Mouse (Mus musculus) kidney, postnatal 0 days (tissue): Measurements from ENCODE around the gene Htr6. TPM values are rescaled to one million over a fixed set of nuclear protein-coding genes. Genes with fewer than 3 reads are reported as not detected.

Source experiments
- ATAC-seq: fragments of 200-750 bp; cut with Nextera tagmentation; replicated peaks from 2 replicates; pipeline ENCODE4 v1.8.0; 2017; ENCODE audit warnings: low read depth, moderate number of reproducible peaks, moderate TSS enrichment, moderate library complexity; ENCODE audit not compliant: low FRiP score
- DNase-seq: peaks from one replicate; pipeline ENCODE4 v3.0.0-alpha.2; 2016; ENCODE audit warnings: low spot score
- H3K27ac ChIP-seq: fragments of 300-500 bp; sonication (generic); 2 replicates; pipeline ENCODE4 v1.5.1; 2014; ENCODE audit warnings: mild to moderate bottlenecking
- H3K27me3 ChIP-seq: fragments of 300-500 bp; sonication (generic); 2 replicates; pipeline ENCODE4 v1.6.1; 2014; ENCODE audit warnings: low read length, mixed read lengths; ENCODE audit not compliant: insufficient read depth
- H3K36me3 ChIP-seq: fragments of 300-500 bp; sonication (generic); 2 replicates; pipeline ENCODE4 v1.6.1; 2014; ENCODE audit warnings: low read length, mixed read lengths; ENCODE audit not compliant: insufficient read depth
- H3K4me1 ChIP-seq: fragments of 300-500 bp; sonication (generic); replicated peaks from 2 replicates; pipeline ENCODE4 v1.6.1; 2014; ENCODE audit warnings: antibody characterized with exemption, low read length, mixed read lengths; ENCODE audit not compliant: insufficient read depth
- H3K4me2 ChIP-seq: fragments of 300-500 bp; sonication (generic); 2 replicates; pipeline ENCODE4 v1.6.1; 2014; ENCODE audit warnings: mild to moderate bottlenecking, low read length, moderate library complexity, mixed read lengths
- H3K4me3 ChIP-seq: fragments of 300-500 bp; sonication (generic); replicated peaks from 2 replicates; pipeline ENCODE4 v1.5.1; 2014; ENCODE audit warnings: low read depth, low read length
- H3K9ac ChIP-seq: fragments of 300-500 bp; sonication (generic); 2 replicates; pipeline ENCODE4 v1.6.1; 2014; ENCODE audit warnings: low read depth, low read length
- H3K9me3 ChIP-seq: fragments of 300-500 bp; sonication (generic); replicated peaks from 2 replicates; pipeline ENCODE4 v1.6.1; 2016; ENCODE audit warnings: low read length, inconsistent platforms, mixed read lengths
- CTCF ChIP-seq: IDR thresholded peaks from 2 replicates; pipeline ENCODE4 v1.5.1; 2016; ENCODE audit warnings: antibody characterized with exemption, low read depth, mild to moderate bottlenecking, moderate library complexity
- WGBS: fragments of 180-500 bp; shearing (Covaris S2); extraction: QIAGEN DNeasy Blood & Tissue Kit; methylation state at CpG from one replicate; pipeline ENCODE4 v1.1.7; 2014; 5-methylcytosine and 5-hydroxymethylcytosine counted together
- polyA plus RNA-seq: library from polyadenylated mRNA; unstranded; fragments of >200 nt; fragmentation: Nextera tagmentation; extraction: Ambion mirVana; gene quantifications from 2 replicates; pipeline ENCODE4 v1.2.1, GENCODE M21; 2015

Gene Htr6
- polyA plus RNA-seq, 1 experiment from 2014 or later: 0.12 TPM

DNA sequence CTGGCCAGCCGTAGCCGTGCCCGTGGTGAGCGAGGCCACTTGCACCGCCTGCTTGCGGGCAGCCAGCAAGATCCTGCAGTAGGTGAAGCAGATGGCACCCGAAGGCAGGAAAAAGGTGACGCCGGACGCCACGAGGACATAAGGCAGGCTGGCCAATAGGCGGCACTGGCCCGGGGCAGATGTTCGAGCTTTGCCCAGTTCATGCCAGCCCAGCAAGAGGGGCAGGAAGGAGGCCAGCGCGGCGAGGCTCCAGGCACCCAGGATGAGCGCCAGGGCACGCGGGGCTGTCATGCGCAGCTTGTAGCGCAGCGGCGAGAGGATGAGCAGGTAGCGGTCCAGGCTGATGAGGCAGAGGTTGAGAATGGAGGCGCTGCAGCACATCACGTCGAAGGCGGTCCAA, 1.3 kb downstream of the Htr6 start:
- Histone ChIP-seq H3K4me1 (peaks cover 5% of the 10 kb centered on the region; the same call in 1 of the 2 replicates), H3K27me3 (peaks cover 34% of the 10 kb centered on the region), H3K4me3 (0 out of 2 replicates have a peak overlapping the region, but pooled peaks have one; percentile 42), H3K9ac (no peak overlapping the region), H3K9me3 (no peaks in the 10 kb centered on the region), H3K27ac (no peak overlapping the region), H3K4me2 (peak overlapping the region; percentile 96; the same call in 1 of the 2 replicates), H3K36me3 (no peaks in the 10 kb centered on the region)
- no peak for ATAC-seq
- DNase-seq: no peak
- TF ChIP-seq CTCF: no peak
- 25% methylated on average over 29 of the region's 29 CpGs for WGBS

DNA sequence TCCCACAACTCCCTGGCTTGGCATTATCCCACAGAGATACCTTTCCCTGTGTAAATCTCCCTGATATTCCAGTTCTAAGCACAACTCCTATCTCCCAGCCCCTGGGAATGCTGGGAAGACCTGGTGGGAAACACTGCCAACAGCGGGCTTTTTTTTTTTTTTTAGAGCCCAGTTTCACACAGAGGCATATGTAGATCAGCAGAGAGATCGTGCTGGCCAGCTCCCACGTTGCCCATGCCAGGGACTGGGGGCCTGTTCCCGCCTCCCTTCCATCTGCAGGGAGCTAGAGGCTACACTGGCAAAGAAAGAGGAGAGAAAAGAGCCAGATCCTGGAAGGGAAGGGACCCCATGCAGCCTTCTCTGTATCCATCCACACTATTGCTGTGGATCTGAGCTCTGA, 7.1 kb downstream of the Htr6 start:
- H3K4me2 ChIP-seq: no peak overlapping the region
- H3K27ac ChIP-seq: no peak overlapping the region
- H3K36me3 ChIP-seq: no peaks in the 10 kb centered on the region
- H3K9me3 ChIP-seq: no peaks in the 10 kb centered on the region
- H3K27me3 ChIP-seq: no peaks in the 10 kb centered on the region
- TF ChIP-seq CTCF: no peak
- 22% methylated on average over 4 of the region's 4 CpGs for WGBS
- ATAC-seq (no peak), DNase-seq (no peak)
- no peak overlapping the region for H3K9ac ChIP-seq
- H3K4me3 ChIP-seq: no peak overlapping the region
- no peaks in the 10 kb centered on the region for H3K4me1 ChIP-seq

DNA sequence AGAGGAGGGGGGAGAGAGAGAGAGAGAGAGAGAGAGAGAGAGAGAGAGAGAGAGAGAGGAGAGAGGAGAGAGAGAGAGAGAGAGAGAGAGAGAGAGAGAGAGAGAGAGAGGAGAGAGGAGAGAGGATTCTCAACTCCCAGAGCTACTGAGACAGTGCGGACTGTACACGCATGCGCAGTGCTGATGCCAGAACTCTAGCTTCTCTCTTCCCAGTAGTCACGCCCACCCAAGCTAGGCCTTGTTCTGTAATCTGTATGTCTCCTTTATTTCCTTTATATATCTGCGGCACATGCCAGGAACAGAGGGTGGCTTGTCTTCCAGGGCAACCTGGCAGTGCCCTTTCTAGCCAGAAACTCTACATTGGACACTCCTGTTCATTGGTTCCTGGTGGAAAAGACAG, 10.5 kb downstream of the Htr6 start:
- Histone ChIP-seq H3K9me3 (no peaks in the 10 kb centered on the region), H3K9ac (no peak overlapping the region), H3K36me3 (no peaks in the 10 kb centered on the region), H3K27me3 (no peaks in the 10 kb centered on the region), H3K27ac (no peak overlapping the region), H3K4me3 (no peak overlapping the region), H3K4me1 (no peaks in the 10 kb centered on the region), H3K4me2 (no peak overlapping the region)
- DNase-seq (no peak), ATAC-seq (no peak)
- TF ChIP-seq CTCF: no peak
- 83% methylated on average over 5 of the region's 5 CpGs for WGBS

DNA sequence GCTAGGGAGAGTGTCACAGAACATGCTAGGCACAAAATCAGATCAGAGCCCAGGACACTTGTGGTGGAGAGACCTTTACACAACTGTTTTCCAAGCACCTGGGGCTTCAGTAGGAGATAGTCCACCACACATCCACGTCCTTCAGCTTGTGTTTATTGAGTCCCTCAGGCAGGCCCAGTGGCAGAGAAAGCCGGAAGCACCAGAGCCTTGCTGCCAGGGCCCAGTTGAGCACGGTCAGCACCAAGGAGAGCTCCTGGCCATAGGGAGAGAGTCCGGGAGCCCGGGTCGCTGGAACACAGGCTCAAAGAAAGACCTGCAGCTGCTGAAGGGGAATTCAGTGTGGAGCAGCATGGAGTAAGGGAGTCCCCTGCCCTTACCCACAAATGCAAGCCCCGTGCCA, 15.8 kb downstream of the Htr6 start:
- Histone ChIP-seq H3K4me3 (no peak overlapping the region), H3K9me3 (no peaks in the 10 kb centered on the region), H3K27ac (no peak overlapping the region), H3K9ac (no peak overlapping the region), H3K36me3 (no peaks in the 10 kb centered on the region), H3K27me3 (no peaks in the 10 kb centered on the region), H3K4me2 (no peak overlapping the region), H3K4me1 (no peaks in the 10 kb centered on the region)
- DNase-seq: peak; percentile 88
- TF ChIP-seq CTCF: no peak
- 5% methylated on average over 7 of the region's 7 CpGs for WGBS
- no peak for ATAC-seq

DNA sequence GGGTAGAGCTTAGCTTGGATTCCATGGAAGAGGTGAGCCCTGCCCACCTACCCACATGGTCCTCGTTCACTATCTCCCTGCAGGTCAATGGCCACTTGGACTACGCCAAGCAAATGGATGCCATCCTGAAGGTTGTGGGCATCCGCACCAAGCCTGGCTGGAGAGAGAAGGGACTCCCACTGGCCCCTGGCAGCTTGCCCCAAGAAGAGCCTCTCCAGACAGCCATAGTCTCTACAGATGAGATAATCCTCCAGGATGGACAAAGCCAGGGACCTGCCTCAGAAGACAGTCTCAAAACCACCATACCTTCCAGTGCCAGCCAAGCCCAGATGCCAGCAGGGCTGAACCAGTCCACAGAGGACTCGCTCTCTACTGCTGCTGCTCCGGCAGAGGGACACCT, 17.3 kb downstream of the Htr6 start:
- TF ChIP-seq CTCF: no peak
- Histone ChIP-seq H3K4me2 (no peak overlapping the region), H3K9me3 (no peaks in the 10 kb centered on the region), H3K36me3 (no peaks in the 10 kb centered on the region), H3K27ac (no peak overlapping the region), H3K4me3 (no peak overlapping the region), H3K9ac (no peak overlapping the region), H3K4me1 (no peaks in the 10 kb centered on the region), H3K27me3 (no peaks in the 10 kb centered on the region)
- DNase-seq (no peak), ATAC-seq (no peak)
- 93% methylated on average over 5 of the region's 5 CpGs for WGBS

DNA sequence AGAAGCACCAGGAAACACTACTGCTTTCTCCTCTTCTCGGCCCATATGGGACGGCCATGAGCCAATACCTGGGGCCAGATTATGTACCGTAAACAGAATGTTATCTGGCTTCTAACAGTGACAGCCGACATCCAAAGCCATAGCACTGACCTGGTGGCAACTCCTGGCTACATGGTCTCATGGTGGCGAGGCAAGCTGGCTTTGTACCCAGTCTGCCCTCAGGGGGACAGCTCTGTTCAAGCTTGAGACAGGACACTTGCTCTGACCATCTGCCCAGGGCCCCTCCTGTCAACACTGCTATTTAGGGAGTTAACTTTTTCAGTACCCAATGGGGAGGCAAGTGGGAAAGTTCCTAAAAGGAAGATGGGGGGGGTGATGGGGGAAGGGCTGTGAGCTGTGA, 18.1 kb downstream of the Htr6 start:
- Histone ChIP-seq H3K27ac (no peak overlapping the region), H3K4me3 (no peak overlapping the region), H3K36me3 (no peaks in the 10 kb centered on the region), H3K4me2 (no peak overlapping the region), H3K27me3 (no peaks in the 10 kb centered on the region), H3K9ac (no peak overlapping the region), H3K4me1 (no peaks in the 10 kb centered on the region), H3K9me3 (no peaks in the 10 kb centered on the region)
- ATAC-seq (no peak), DNase-seq (no peak)
- no peak for TF ChIP-seq CTCF
- WGBS: 79% methylated on average over 5 of the region's 5 CpGs

DNA sequence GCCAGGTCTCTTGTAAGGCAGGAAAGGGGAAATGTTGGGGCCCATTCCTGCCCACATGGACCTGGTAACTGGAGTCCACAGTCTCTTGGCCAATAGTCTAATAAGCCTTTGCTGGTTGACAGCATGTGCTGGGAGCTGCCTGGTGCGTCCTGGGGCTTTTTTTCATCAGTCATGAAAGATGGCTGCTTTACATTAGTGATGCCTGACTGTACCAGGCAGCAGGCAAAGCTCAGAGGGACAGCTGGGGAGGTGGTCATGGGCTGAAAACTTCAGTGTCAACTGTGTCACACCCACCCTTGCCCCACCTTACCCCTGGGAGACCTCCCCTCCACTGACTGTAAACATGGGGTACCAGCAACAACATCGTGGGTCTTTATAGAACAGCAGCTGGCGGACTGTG, 19.6 kb downstream of the Htr6 start:
- DNase-seq: no peak
- Histone ChIP-seq H3K36me3 (no peaks in the 10 kb centered on the region), H3K4me1 (no peaks in the 10 kb centered on the region), H3K9ac (no peak overlapping the region), H3K4me3 (no peak overlapping the region), H3K9me3 (no peaks in the 10 kb centered on the region), H3K27ac (no peak overlapping the region), H3K4me2 (no peak overlapping the region), H3K27me3 (no peaks in the 10 kb centered on the region)
- no peak for ATAC-seq
- TF ChIP-seq CTCF: no peak
- WGBS: 73% methylated on average over 3 of the region's 3 CpGs
